Mouse (Mus musculus) forebrain, embryonic 10.5 days (tissue): ENCODE results near the gene 1110051M20Rik. TPM values are rescaled to one million over a fixed set of nuclear protein-coding genes. Genes with fewer than 3 reads are reported as not detected.
"Not testable (repeated sequence)": the region's sequence is repeated elsewhere in the genome, so short reads cannot be mapped to it uniquely, and the experiment has no call there.

Experiments used
- DNase-seq: peaks from one replicate; pipeline ENCODE4 v3.0.0-alpha.2; 2017; ENCODE audit warnings: low spot score; ENCODE audit errors: extremely low spot score
- H3K27ac ChIP-seq: fragments of 300-500 bp; sonication (generic); 2 replicates; pipeline ENCODE4 v1.5.1; 2016; ENCODE audit warnings: mild to moderate bottlenecking
- H3K27me3 ChIP-seq: fragments of 300-500 bp; sonication (generic); 2 replicates; pipeline ENCODE4 v1.6.1; 2016; ENCODE audit warnings: mild to moderate bottlenecking; ENCODE audit not compliant: poor library complexity, severe bottlenecking
- H3K36me3 ChIP-seq: fragments of 300-500 bp; sonication (generic); replicated peaks from 2 replicates; pipeline ENCODE4 v1.6.1; 2016; ENCODE audit warnings: mild to moderate bottlenecking, moderate library complexity
- H3K4me1 ChIP-seq: fragments of 300-500 bp; sonication (generic); 2 replicates; pipeline ENCODE4 v1.6.1; 2016
- H3K4me3 ChIP-seq: fragments of 300-500 bp; sonication (generic); 2 replicates; pipeline ENCODE4 v1.5.1; 2016; ENCODE audit warnings: mild to moderate bottlenecking, moderate library complexity
- H3K9me3 ChIP-seq: fragments of 300-500 bp; sonication (generic); 2 replicates; pipeline ENCODE4 v1.6.1; 2016; ENCODE audit warnings: mild to moderate bottlenecking, moderate library complexity
- WGBS: fragments of 180-500 bp; shearing (Covaris S2); methylation state at CpG from one replicate; pipeline ENCODE4 v1.1.7; 2016; 5-methylcytosine and 5-hydroxymethylcytosine counted together
- polyA plus RNA-seq: library from polyadenylated mRNA; unstranded; fragments of >200 nt; fragmentation: Nextera tagmentation; extraction: Ambion mirVana; gene quantifications from 2 replicates; pipeline ENCODE4 v1.2.1, GENCODE M21; 2016

The 1110051M20Rik gene
- 95.7 and 100 TPM in 2 replicates for polyA plus RNA-seq

DNA sequence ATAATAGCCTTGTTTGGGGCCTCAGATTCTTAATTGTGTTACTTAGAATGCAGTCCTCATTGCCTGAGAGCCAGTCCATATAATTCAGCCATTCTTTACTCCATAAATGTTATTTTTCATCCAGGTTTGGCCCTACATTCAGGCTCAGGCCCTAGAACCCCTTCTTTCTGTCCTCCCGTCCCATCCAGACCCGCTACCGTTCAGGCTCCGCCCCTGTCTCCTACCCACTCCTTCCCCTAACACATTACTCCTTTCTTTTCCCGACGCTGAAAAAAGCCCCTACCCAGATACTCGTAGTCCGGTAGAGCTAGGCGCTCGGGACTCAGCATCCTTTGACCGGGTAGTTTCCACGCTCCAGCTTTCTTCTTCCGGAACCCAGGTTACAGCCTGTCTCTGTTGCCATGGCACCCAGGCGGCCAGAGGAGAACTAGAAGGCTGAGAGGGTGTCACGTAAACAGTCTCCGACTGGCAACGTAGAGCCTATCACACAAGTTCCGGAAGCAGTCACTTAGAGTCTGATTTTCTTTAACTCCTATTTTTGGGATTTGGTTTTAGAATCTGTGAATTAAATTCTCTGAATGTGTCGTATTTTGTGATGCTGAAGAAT is at the start of gene 1110051M20Rik:
Gene 1110051M20Rik (minus strand): TSS at position 419 of the 607 bp plus-strand sequence.
- WGBS: under 1% methylated on average over 19 of the region's 19 CpGs

DNA sequence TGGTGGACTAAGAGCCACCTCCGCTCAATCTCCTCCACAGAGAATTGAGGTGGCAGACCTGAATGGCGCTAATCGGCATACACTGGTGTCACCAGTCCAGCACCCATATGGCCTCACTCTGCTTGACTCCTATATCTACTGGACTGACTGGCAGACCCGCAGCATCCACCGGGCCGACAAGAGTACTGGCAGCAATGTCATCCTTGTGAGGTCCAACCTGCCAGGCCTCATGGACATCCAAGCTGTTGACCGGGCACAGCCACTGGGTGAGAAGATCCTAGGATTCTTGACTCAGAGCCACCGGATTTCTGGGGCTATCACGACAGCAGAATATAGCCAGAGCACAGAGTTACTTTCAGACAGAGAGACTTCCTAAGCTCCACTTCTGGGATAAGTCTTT is 49.5 kb upstream of the 1110051M20Rik start:
- Histone ChIP-seq H3K27ac (no peak overlapping the region), H3K4me1 (no peaks in the 10 kb centered on the region), H3K4me3 (no peak overlapping the region), H3K36me3 (peaks cover 98% of the 10 kb centered on the region), H3K27me3 (no peaks in the 10 kb centered on the region), H3K9me3 (no peaks in the 10 kb centered on the region)
- 98% methylated on average over 9 of the region's 9 CpGs for WGBS
- DNase-seq: no peak

More for the DNA sequence above, at the start of gene 1110051M20Rik:
- H3K27me3 ChIP-seq: no peaks in the 10 kb centered on the region
- H3K4me1 ChIP-seq: peaks cover 13% of the 10 kb centered on the region
- no peaks in the 10 kb centered on the region for H3K9me3 ChIP-seq
- peak; percentile 88 for DNase-seq
- peak within 1 kb of the TSS; percentile 86 for H3K27ac ChIP-seq
- H3K4me3 ChIP-seq: peak within 1 kb of the TSS; percentile 79
- H3K36me3 ChIP-seq: peaks cover 6% of the 10 kb centered on the region; the same call in 1 of the 2 replicates

DNA sequence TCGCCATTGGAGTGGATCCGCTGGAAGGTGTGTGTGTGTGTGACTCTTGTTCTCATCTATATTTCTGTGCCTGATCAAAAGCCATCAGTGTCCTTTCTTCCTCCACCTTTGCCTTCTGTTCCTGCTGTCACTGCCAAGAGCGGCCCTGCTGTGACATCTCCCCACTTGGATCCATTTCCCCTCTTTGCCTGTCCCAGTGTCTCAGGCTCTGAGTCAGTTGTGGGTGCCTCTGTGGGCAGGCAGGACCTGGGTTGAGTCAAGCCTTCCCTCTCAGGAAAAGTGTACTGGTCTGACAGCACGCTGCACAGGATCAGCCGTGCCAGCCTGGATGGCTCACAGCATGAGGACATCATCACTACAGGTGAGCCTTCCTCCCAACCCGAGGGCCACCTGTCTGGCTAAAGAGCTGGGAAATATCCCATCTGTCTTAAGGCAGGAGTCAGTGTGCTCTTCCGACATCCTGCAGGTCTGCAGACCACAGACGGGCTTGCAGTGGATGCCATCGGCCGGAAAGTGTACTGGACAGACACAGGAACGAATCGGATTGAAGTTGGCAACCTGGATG is 47.6 kb upstream of the 1110051M20Rik start:
- H3K36me3 ChIP-seq: peaks cover 97% of the 10 kb centered on the region
- H3K4me1 ChIP-seq: no peaks in the 10 kb centered on the region
- no peak for DNase-seq
- H3K9me3 ChIP-seq: no peaks in the 10 kb centered on the region
- WGBS: 94% methylated on average over 12 of the region's 12 CpGs
- no peaks in the 10 kb centered on the region for H3K27me3 ChIP-seq
- no peak overlapping the region for H3K27ac ChIP-seq
- no peak overlapping the region for H3K4me3 ChIP-seq

DNA sequence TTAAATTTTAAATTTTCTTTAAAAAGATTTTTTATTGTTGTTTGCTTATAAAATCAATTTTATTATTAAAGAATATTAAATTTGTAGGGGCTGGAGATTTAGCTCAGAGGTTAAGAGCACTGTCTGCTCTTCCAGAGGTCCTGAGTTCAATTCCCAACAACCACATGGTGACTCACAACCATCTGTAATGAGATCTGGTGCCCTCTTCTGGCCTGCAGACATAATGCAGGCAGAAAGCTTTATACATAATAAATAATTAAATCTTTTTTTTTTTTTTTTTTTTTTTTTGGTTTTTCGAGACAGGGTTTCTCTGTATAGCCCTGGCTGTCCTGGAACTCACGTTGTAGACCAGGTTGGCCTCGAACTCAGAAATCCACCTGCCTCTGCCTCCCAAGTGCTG is 42.8 kb upstream of the 1110051M20Rik start:
- H3K36me3 ChIP-seq: peaks cover 97% of the 10 kb centered on the region
- not testable (repeated sequence) for H3K27ac ChIP-seq, H3K4me3 ChIP-seq, H3K27me3 ChIP-seq, H3K4me1 ChIP-seq, H3K9me3 ChIP-seq, DNase-seq
- 74% methylated on average over 3 of the region's 3 CpGs for WGBS

DNA sequence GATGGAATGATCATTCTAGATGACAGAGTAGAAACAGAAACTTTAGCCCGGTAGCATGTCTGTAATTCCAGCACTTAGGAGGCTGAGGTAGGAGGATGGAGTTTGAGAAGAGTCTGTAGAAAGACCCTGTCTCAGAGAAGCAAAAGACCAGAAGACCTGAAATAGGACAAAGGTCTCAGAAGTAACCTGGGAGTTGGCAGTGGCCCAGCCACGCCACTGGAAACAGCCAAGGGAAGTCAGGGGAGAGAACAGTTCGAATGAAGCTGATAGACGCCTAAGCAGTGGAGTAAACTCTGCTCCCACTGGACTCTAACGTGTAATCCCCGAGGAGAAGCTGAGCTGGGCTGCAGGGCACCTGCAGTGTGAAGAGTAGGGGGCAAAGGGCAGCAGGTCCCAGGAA is 40.8 kb upstream of the 1110051M20Rik start:
- H3K27ac ChIP-seq: no peak overlapping the region
- no peaks in the 10 kb centered on the region for H3K4me1 ChIP-seq
- DNase-seq: no peak
- no peaks in the 10 kb centered on the region for H3K9me3 ChIP-seq
- no peaks in the 10 kb centered on the region for H3K27me3 ChIP-seq
- no peak overlapping the region for H3K4me3 ChIP-seq
- 91% methylated on average over 6 of the region's 6 CpGs for WGBS
- peaks cover 97% of the 10 kb centered on the region for H3K36me3 ChIP-seq

DNA sequence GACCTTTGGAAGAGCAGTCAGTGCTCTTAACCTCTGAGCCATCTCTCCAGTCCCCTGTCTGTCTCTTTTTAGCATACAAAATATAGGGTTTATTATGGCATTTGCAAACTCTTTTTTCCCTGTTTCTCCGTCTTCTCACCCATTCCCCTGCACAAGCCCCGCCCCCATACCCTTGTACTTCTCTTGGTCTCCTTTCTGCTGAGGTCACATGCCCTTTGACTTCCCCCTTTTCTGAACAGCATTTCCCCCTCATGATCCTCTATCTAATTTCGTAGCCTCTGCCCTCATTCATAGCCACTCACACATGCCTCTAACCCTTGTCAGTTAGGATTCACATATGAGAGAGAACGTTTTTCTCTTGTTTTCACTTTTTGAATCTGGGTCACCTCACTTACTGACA is 40.2 kb upstream of the 1110051M20Rik start:
- Histone ChIP-seq H3K4me3 (no peak overlapping the region), H3K4me1 (no peaks in the 10 kb centered on the region), H3K36me3 (peaks cover 97% of the 10 kb centered on the region), H3K27ac (no peak overlapping the region), H3K27me3 (no peaks in the 10 kb centered on the region), H3K9me3 (no peaks in the 10 kb centered on the region)
- WGBS: 86% methylated on average over 4 of the region's 4 CpGs
- no peak for DNase-seq

DNA sequence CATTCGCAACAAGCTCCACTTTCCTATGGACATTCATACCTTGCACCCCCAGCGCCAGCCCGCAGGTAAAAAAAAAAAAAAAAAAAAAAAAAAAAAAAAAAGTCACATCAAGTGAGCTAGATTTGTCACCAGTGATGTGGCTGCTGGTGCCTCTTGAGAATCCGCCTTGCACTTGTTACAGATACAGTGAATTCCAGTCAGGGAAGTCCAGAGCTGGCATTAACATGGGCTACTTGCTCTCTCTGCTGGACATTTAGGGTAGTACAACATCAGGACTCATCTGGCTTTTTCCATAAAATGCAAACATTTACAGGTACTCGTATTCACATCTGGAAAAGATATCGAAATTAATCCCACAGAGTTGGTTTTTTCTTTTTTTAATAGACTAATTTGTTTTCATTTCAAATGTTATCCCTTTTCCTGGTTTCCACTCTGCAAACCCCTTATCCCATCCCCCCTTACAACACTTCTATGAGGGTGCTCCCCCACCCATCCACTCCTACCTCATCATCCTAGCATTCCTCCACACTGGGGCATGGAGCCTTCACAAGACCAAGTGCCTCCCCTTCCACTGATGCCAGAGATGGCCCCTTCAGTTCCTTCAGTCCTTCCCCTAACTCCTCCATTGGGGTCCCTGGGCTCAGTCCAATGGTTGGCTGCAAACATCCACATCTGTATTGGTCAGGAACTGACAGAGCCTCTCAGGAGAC is 36.5 kb upstream of the 1110051M20Rik start:
- H3K4me1 ChIP-seq: no peaks in the 10 kb centered on the region
- H3K36me3 ChIP-seq: peaks cover 98% of the 10 kb centered on the region
- peak; percentile 39 for DNase-seq
- H3K27me3 ChIP-seq: no peaks in the 10 kb centered on the region
- no peak overlapping the region for H3K27ac ChIP-seq
- WGBS: 79% methylated on average over 6 of the region's 6 CpGs
- no peaks in the 10 kb centered on the region for H3K9me3 ChIP-seq
- H3K4me3 ChIP-seq: no peak overlapping the region

DNA sequence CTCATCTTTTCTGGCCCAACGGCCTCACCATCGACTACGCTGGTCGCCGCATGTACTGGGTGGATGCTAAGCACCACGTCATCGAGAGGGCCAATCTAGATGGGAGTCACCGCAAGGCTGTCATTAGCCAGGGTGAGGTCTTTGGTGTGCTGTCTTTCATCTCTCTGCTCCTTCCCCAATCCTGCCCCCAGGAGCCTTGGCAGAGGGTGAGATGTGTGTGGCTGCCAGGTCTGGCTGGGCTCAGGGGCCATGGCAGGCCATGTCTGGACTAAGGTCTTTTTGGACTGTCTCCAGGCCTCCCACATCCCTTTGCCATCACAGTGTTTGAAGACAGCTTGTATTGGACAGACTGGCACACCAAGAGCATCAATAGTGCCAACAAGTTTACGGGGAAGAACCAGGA is 35.9 kb upstream of the 1110051M20Rik start:
- WGBS: 95% methylated on average over 9 of the region's 9 CpGs
- no peak overlapping the region for H3K27ac ChIP-seq
- no peaks in the 10 kb centered on the region for H3K4me1 ChIP-seq
- no peaks in the 10 kb centered on the region for H3K9me3 ChIP-seq
- peaks cover 98% of the 10 kb centered on the region for H3K36me3 ChIP-seq
- no peaks in the 10 kb centered on the region for H3K27me3 ChIP-seq
- H3K4me3 ChIP-seq: no peak overlapping the region
- no peak for DNase-seq

DNA sequence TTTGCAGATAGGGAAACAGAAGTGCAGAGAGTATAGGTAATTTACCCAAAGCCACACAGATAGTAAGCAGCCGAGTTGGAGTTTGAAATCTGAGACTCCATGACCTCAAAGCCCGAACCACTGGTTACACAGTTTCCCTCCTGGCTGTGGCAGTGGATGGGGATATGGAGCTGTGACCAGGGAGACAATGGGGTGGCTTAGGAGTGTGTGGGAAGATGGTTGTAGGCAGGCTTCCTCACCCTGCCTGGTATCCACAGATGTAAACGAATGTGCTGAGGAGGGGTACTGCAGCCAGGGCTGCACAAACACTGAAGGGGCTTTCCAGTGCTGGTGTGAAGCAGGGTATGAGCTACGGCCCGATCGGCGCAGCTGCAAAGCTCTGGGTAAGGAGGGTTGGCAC is 32.3 kb upstream of the 1110051M20Rik start:
- WGBS: 90% methylated on average over 7 of the region's 7 CpGs
- peaks cover 99% of the 10 kb centered on the region for H3K36me3 ChIP-seq
- no peaks in the 10 kb centered on the region for H3K9me3 ChIP-seq
- no peak overlapping the region for H3K27ac ChIP-seq
- no peak for DNase-seq
- no peaks in the 10 kb centered on the region for H3K27me3 ChIP-seq
- H3K4me3 ChIP-seq: no peak overlapping the region
- no peaks in the 10 kb centered on the region for H3K4me1 ChIP-seq

DNA sequence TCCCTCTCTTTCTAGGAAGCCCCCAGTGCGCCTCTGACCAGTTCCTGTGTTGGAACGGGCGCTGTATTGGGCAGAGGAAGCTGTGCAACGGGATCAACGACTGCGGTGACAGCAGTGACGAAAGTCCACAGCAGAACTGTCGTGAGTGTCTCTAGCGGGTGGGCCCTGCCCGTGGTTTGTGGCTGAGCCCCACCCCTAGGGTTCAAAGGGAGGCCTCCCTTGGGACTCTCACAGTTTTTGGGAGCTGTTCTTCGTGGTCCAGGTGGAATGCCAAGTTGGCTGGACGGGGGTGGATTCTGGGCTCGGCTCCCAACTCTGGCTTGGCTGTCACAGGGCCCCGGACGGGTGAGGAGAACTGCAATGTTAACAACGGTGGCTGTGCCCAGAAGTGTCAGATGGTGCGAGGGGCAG is 31.8 kb upstream of the 1110051M20Rik start:
- 91% methylated on average over 17 of the region's 17 CpGs for WGBS
- no peak for DNase-seq
- Histone ChIP-seq H3K4me1 (no peaks in the 10 kb centered on the region), H3K4me3 (no peak overlapping the region), H3K9me3 (no peaks in the 10 kb centered on the region), H3K36me3 (peaks cover 99% of the 10 kb centered on the region), H3K27me3 (no peaks in the 10 kb centered on the region), H3K27ac (peak overlapping the region; percentile 35; the same call in 1 of the 2 replicates)

DNA sequence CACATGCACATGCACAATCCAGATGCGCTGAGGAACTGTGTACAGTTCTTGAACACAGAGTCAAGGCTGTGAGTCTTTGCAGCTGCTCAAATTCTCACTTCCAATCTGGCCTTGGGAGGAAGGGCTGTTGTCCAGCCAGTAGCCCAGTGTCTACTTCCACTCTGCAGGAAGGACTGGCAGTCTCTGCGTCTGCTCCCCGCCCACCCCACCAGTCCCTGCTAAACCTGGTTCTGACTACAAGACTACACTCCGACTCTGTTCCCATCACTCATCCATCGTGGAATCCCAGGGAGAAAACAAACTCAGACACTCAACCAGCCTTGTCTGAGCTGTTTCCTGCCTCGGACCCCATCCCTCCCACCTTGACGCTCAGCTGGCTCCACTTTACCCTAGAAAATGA is 31.3 kb upstream of the 1110051M20Rik start:
- H3K36me3 ChIP-seq: peaks cover 99% of the 10 kb centered on the region
- no peak overlapping the region for H3K27ac ChIP-seq
- DNase-seq: no peak
- H3K27me3 ChIP-seq: no peaks in the 10 kb centered on the region
- H3K9me3 ChIP-seq: no peaks in the 10 kb centered on the region
- 89% methylated on average over 7 of the region's 7 CpGs for WGBS
- peaks cover 2% of the 10 kb centered on the region for H3K4me1 ChIP-seq
- H3K4me3 ChIP-seq: no peak overlapping the region

DNA sequence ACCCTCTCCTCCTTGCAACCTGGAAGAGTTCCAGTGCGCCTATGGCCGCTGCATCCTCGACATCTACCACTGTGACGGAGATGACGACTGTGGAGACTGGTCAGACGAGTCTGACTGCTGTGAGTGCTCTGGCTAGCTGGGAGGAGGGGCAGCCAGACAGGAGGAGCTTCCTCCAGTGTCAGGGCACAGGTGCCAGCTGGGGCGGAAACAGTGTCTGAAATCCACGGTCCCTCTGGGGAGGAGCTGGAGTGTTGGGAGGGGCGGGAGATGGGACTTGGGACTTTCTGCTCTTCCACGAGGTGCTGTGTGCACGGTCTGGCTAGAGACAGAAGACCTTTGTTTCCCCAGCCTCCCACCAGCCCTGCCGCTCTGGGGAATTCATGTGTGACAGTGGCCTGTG is 29.9 kb upstream of the 1110051M20Rik start:
- DNase-seq: no peak
- H3K36me3 ChIP-seq: peaks cover 98% of the 10 kb centered on the region

DNA sequence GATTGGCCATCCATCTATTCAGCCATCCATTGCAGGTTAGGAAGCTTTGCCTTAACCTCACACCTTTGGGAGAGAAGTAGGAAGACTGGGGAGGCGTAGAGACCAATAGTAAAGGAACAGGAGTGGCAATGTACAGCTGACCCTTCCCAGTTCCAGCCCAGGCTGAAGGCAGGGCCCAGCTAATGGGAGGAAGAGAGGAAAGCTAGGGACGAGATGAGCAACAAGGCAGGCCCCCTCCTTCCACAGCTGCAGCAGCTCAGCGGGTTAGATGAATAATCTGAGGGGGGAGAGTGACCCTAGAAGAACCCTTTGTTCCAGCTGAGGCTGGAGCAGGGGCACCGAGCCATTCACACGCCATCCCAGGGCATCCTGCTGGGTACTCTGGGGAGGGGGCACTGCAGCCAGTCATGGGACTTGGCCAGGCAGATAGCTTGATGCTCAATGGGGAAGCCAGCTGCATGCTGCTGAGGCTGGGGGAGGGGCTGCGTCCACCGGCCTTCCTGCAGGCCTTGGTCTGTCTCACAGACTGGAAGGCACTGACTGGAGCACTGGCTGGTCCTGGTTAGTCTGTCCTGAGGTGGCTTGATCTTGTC is 25.6 kb upstream of the 1110051M20Rik start:
- 13% methylated on average over 7 of the region's 7 CpGs for WGBS
- Histone ChIP-seq H3K27ac (peak overlapping the region; percentile 79), H3K27me3 (no peaks in the 10 kb centered on the region), H3K4me3 (peak overlapping the region; percentile 16; the same call in 1 of the 2 replicates), H3K4me1 (peaks cover 46% of the 10 kb centered on the region), H3K9me3 (no peaks in the 10 kb centered on the region), H3K36me3 (peaks cover 92% of the 10 kb centered on the region)
- peak; percentile 37 for DNase-seq

More for the DNA sequence above, 29.9 kb upstream of the 1110051M20Rik start:
- Histone ChIP-seq H3K27me3 (no peaks in the 10 kb centered on the region), H3K4me1 (peaks cover 17% of the 10 kb centered on the region), H3K9me3 (no peaks in the 10 kb centered on the region), H3K4me3 (no peak overlapping the region), H3K27ac (no peak overlapping the region)
- 64% methylated on average over 12 of the region's 12 CpGs for WGBS
